Mouse (Mus musculus): ENCODE measurements around the gene Ulk1. TPM values are rescaled to one million over a fixed set of nuclear protein-coding genes. Genes with fewer than 3 reads are reported as not detected.

The Ulk1 gene
- polyA plus RNA-seq, 1 experiment, result not detected

GRCm38 (mm10) chr5:110806676-110807075, 3.2 kb downstream of the Ulk1 start:
- 89% methylated on average over 1 of the region's 1 CpGs for WGBS
- Histone ChIP-seq H3K4me3 (ENCODE audit: insufficient read depth, low read depth, low read length) (no peak overlapping the region), H3K4me1 (ENCODE audit: control insufficient read depth, insufficient read depth, low read length) (peaks cover 30% of the 10 kb centered on the region), H3K27ac (ENCODE audit: insufficient read depth, low read depth, low read length) (no peak overlapping the region)
- no peak for TF ChIP-seq CTCF (IDR thresholded peaks at IDR 0.05; ENCODE audit: insufficient read depth, low read depth, low read length)
- no peak for TF ChIP-seq POLR2A (IDR thresholded peaks at IDR 0.05; ENCODE audit: insufficient read depth, low read depth, low read length)

GRCm38 (mm10) chr5:110806154-110806553, 3.7 kb downstream of the Ulk1 start:
- peaks cover 35% of the 10 kb centered on the region for H3K4me1 ChIP-seq (ENCODE audit: control insufficient read depth, insufficient read depth, low read length)
- H3K27ac ChIP-seq (ENCODE audit: insufficient read depth, low read depth, low read length), result no peak overlapping the region
- WGBS, result 85% methylated on average over 4 of the region's 4 CpGs
- no peak overlapping the region for H3K4me3 ChIP-seq (ENCODE audit: insufficient read depth, low read depth, low read length)
- no peak for TF ChIP-seq POLR2A (IDR thresholded peaks at IDR 0.05; ENCODE audit: insufficient read depth, low read depth, low read length)
- TF ChIP-seq CTCF (IDR thresholded peaks at IDR 0.05; ENCODE audit: insufficient read depth, low read depth, low read length), result no peak

- TF ChIP-seq CTCF (IDR thresholded peaks at IDR 0.05; ENCODE audit: insufficient read depth, low read depth, low read length), result no peak
- no peak for TF ChIP-seq POLR2A (IDR thresholded peaks at IDR 0.05; ENCODE audit: insufficient read depth, low read depth, low read length)
- H3K4me3 ChIP-seq (ENCODE audit: insufficient read depth, low read depth, low read length), result no peak overlapping the region
- peaks cover 40% of the 10 kb centered on the region for H3K4me1 ChIP-seq (ENCODE audit: control insufficient read depth, insufficient read depth, low read length)
- WGBS, result 86% methylated on average over 7 of the region's 7 CpGs
- no peak overlapping the region for H3K27ac ChIP-seq (ENCODE audit: insufficient read depth, low read depth, low read length)
These were observed 5.7 kb downstream of the Ulk1 start for GRCm38 (mm10) chr5:110804012-110804743.

GRCm38 (mm10) chr5:110802809-110803208, 7.1 kb downstream of the Ulk1 start:
- no peak overlapping the region for H3K27ac ChIP-seq (ENCODE audit: insufficient read depth, low read depth, low read length)
- peaks cover 28% of the 10 kb centered on the region for H3K4me1 ChIP-seq (ENCODE audit: control insufficient read depth, insufficient read depth, low read length)
- H3K4me3 ChIP-seq (ENCODE audit: insufficient read depth, low read depth, low read length), result no peak overlapping the region
- TF ChIP-seq CTCF (IDR thresholded peaks at IDR 0.05; ENCODE audit: insufficient read depth, low read depth, low read length) (no peak), POLR2A (IDR thresholded peaks at IDR 0.05; ENCODE audit: insufficient read depth, low read depth, low read length) (no peak)

GRCm38 (mm10) chr5:110802186-110802585, 7.7 kb downstream of the Ulk1 start:
- no peak overlapping the region for H3K4me3 ChIP-seq (ENCODE audit: insufficient read depth, low read depth, low read length)
- peaks cover 24% of the 10 kb centered on the region for H3K4me1 ChIP-seq (ENCODE audit: control insufficient read depth, insufficient read depth, low read length)
- WGBS, result 49% methylated on average over 4 of the region's 4 CpGs
- TF ChIP-seq CTCF (IDR thresholded peaks at IDR 0.05; ENCODE audit: insufficient read depth, low read depth, low read length) (no peak), POLR2A (IDR thresholded peaks at IDR 0.05; ENCODE audit: insufficient read depth, low read depth, low read length) (no peak)
- no peak overlapping the region for H3K27ac ChIP-seq (ENCODE audit: insufficient read depth, low read depth, low read length)

- TF ChIP-seq POLR2A (IDR thresholded peaks at IDR 0.05; ENCODE audit: insufficient read depth, low read depth, low read length) (no peak), CTCF (IDR thresholded peaks at IDR 0.05; ENCODE audit: insufficient read depth, low read depth, low read length) (no peak)
- WGBS, result 75% methylated on average over 3 of the region's 3 CpGs
- Histone ChIP-seq H3K4me1 (ENCODE audit: control insufficient read depth, insufficient read depth, low read length) (peaks cover 20% of the 10 kb centered on the region), H3K4me3 (ENCODE audit: insufficient read depth, low read depth, low read length) (no peak overlapping the region), H3K27ac (ENCODE audit: insufficient read depth, low read depth, low read length) (no peak overlapping the region)
These were observed 8.8 kb downstream of the Ulk1 start for GRCm38 (mm10) chr5:110801036-110801624.

- 56% methylated on average over 4 of the region's 4 CpGs for WGBS
- Histone ChIP-seq H3K27ac (ENCODE audit: insufficient read depth, low read depth, low read length) (no peak overlapping the region), H3K4me1 (ENCODE audit: control insufficient read depth, insufficient read depth, low read length) (peaks cover 18% of the 10 kb centered on the region), H3K4me3 (ENCODE audit: insufficient read depth, low read depth, low read length) (no peak overlapping the region)
- TF ChIP-seq POLR2A (IDR thresholded peaks at IDR 0.05; ENCODE audit: insufficient read depth, low read depth, low read length) (no peak), CTCF (IDR thresholded peaks at IDR 0.05; ENCODE audit: insufficient read depth, low read depth, low read length) (no peak)
These were observed 12.2 kb downstream of the Ulk1 start for GRCm38 (mm10) chr5:110797696-110798095.

- no peak overlapping the region for H3K4me3 ChIP-seq (ENCODE audit: insufficient read depth, low read depth, low read length)
- no peak overlapping the region for H3K27ac ChIP-seq (ENCODE audit: insufficient read depth, low read depth, low read length)
- TF ChIP-seq POLR2A (IDR thresholded peaks at IDR 0.05; ENCODE audit: insufficient read depth, low read depth, low read length) (no peak), CTCF (IDR thresholded peaks at IDR 0.05; ENCODE audit: insufficient read depth, low read depth, low read length) (no peak)
- no peaks in the 10 kb centered on the region; the same call in 1 of the 2 replicates for H3K4me1 ChIP-seq (ENCODE audit: control insufficient read depth, insufficient read depth, low read length)
- WGBS, result 86% methylated on average over 7 of the region's 7 CpGs
These were observed 15.5 kb downstream of the Ulk1 start for GRCm38 (mm10) chr5:110794363-110794762.

DNA sequence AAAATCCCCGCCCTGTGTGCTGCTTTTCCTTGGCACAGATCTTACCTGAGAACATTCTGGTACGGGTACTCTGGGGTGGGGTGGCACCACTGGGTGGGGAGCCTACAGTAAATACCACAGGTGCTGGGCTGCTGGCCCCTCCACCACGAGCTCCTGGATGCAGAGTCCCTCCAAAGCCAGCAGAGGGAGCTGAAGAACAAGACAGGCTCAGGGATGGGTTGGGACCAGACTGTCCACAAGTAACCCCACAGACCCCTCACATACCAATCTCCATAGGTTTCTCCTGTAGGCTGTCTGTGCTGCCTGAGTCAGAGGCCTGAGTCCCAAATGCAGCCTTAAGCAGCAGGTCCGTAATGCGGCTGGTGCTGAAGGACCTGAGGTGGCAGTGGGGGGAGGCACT, 21.2 kb downstream of the Ulk1 start:
- TF ChIP-seq CTCF (IDR thresholded peaks at IDR 0.05; ENCODE audit: insufficient read depth, low read depth, low read length), result peak; percentile 53; the same call in 1 of the 2 replicates
- no peak for TF ChIP-seq POLR2A (IDR thresholded peaks at IDR 0.05; ENCODE audit: insufficient read depth, low read depth, low read length)
- Histone ChIP-seq H3K4me3 (ENCODE audit: insufficient read depth, low read depth, low read length) (no peak overlapping the region), H3K27ac (ENCODE audit: insufficient read depth, low read depth, low read length) (no peak overlapping the region), H3K4me1 (ENCODE audit: control insufficient read depth, insufficient read depth, low read length) (peaks cover 14% of the 10 kb centered on the region)
- WGBS, result 61% methylated on average over 5 of the region's 5 CpGs

All from olfactory bulb, adult 2 months (tissue).